Mouse (Mus musculus) midbrain, embryonic 14.5 days (tissue): Measurements from ENCODE around the gene Olfr654. TPM values are rescaled to one million over a fixed set of nuclear protein-coding genes. Genes with fewer than 3 reads are reported as not detected.

Source experiments
- ATAC-seq: fragments of 200-750 bp; cut with Nextera tagmentation; 2 replicates; pipeline ENCODE4 v1.8.0; 2017; ENCODE audit warnings: moderate number of reproducible peaks, moderate library complexity; ENCODE audit not compliant: low FRiP score, low TSS enrichment
- DNase-seq: peaks from one replicate; pipeline ENCODE4 v3.0.0-alpha.2; 2015
- H3K27ac ChIP-seq: fragments of 300-500 bp; sonication (generic); replicated peaks from 2 replicates; pipeline ENCODE4 v1.5.1; 2014; ENCODE audit warnings: mild to moderate bottlenecking, low read depth, low read length, moderate library complexity
- H3K27me3 ChIP-seq: fragments of 300-500 bp; sonication (generic); 2 replicates; pipeline ENCODE4 v1.6.1; 2014; ENCODE audit warnings: low read length, control low read depth, mixed read lengths; ENCODE audit not compliant: control insufficient read depth, insufficient read depth
- H3K36me3 ChIP-seq: fragments of 300-500 bp; sonication (generic); 2 replicates; pipeline ENCODE4 v1.6.1; 2014; ENCODE audit warnings: low read length, control low read depth; ENCODE audit not compliant: control insufficient read depth, insufficient read depth
- H3K4me1 ChIP-seq: fragments of 300-500 bp; sonication (generic); 2 replicates; pipeline ENCODE4 v1.6.1; 2014; ENCODE audit warnings: mild to moderate bottlenecking, antibody characterized with exemption, low read length, control low read depth; ENCODE audit not compliant: control insufficient read depth, insufficient read depth
- H3K4me2 ChIP-seq: fragments of 300-500 bp; sonication (generic); 2 replicates; pipeline ENCODE4 v1.6.1; 2014; ENCODE audit warnings: mild to moderate bottlenecking, low read length, moderate library complexity
- H3K4me3 ChIP-seq: fragments of 300-500 bp; sonication (generic); replicated peaks from 2 replicates; pipeline ENCODE4 v1.5.1; 2014; ENCODE audit warnings: low read depth, low read length
- H3K9ac ChIP-seq: fragments of 300-500 bp; sonication (generic); replicated peaks from 2 replicates; pipeline ENCODE4 v1.6.1; 2014; ENCODE audit warnings: mild to moderate bottlenecking, low read length, moderate library complexity
- H3K9me3 ChIP-seq: fragments of 300-500 bp; sonication (generic); 2 replicates; pipeline ENCODE4 v1.6.1; 2016; ENCODE audit warnings: low read length, control low read depth, mixed read lengths; ENCODE audit not compliant: control insufficient read depth
- WGBS: fragments of 180-500 bp; shearing (Covaris S2); extraction: QIAGEN DNeasy Blood & Tissue Kit; methylation state at CpG from one replicate; pipeline ENCODE4 v1.1.7; 2014; 5-methylcytosine and 5-hydroxymethylcytosine counted together
- polyA plus RNA-seq: library from polyadenylated mRNA; unstranded; fragments of >200 nt; fragmentation: Nextera tagmentation; extraction: Ambion mirVana; gene quantifications from 2 replicates; pipeline ENCODE4 v1.2.1, GENCODE M21; 2014

The Olfr654 gene
- polyA plus RNA-seq, 1 experiment from 2014 or later: not detected

GRCm38 (mm10) chr7:104603173-104603572 is 16.3 kb downstream of the Olfr654 start:
- Histone ChIP-seq H3K4me3 (no peak overlapping the region), H3K27ac (no peak overlapping the region), H3K4me1 (no peaks in the 10 kb centered on the region), H3K36me3 (no peaks in the 10 kb centered on the region), H3K4me2 (no peak overlapping the region), H3K9me3 (no peaks in the 10 kb centered on the region; the same call in 1 of the 2 replicates), H3K9ac (no peak overlapping the region), H3K27me3 (no peaks in the 10 kb centered on the region)
- DNase-seq (no peak), ATAC-seq (no peak)
- WGBS: 7% methylated on average over 3 of the region's 3 CpGs

- Histone ChIP-seq H3K36me3 (no peaks in the 10 kb centered on the region), H3K27ac (no peak overlapping the region), H3K27me3 (no peaks in the 10 kb centered on the region), H3K9ac (no peak overlapping the region), H3K4me2 (no peak overlapping the region), H3K4me3 (no peak overlapping the region), H3K9me3 (no peaks in the 10 kb centered on the region; the same call in 1 of the 2 replicates), H3K4me1 (no peaks in the 10 kb centered on the region)
- DNase-seq (no peak), ATAC-seq (no peak)
Observed at GRCm38 (mm10) chr7:104604727-104605126, 17.9 kb downstream of the Olfr654 start.

- 74% methylated on average over 4 of the region's 4 CpGs for WGBS
- Histone ChIP-seq H3K9me3 (no peaks in the 10 kb centered on the region), H3K4me1 (no peaks in the 10 kb centered on the region), H3K27ac (no peak within 1 kb of the TSS), H3K4me2 (no peak within 1 kb of the TSS), H3K9ac (no peak within 1 kb of the TSS), H3K27me3 (no peaks in the 10 kb centered on the region), H3K4me3 (no peak within 1 kb of the TSS), H3K36me3 (no peaks in the 10 kb centered on the region)
- ATAC-seq (no peak), DNase-seq (no peak)
Observed at GRCm38 (mm10) chr7:104613655-104614054, 26.8 kb downstream of the Olfr654 start, which contains the start of gene Olfr656. Gene Olfr656 (plus strand): TSS chr7:104613955.

- no peak for ATAC-seq
- H3K4me3 ChIP-seq: no peak within 1 kb of the TSS
Observed at GRCm38 (mm10) chr7:104624494-104624893, 37.7 kb downstream of the Olfr654 start, which contains the start of gene Olfr657. Gene Olfr657 (plus strand): TSS chr7:104624794.

More at GRCm38 (mm10) chr7:104624494-104624893, 37.7 kb downstream of the Olfr654 start, which contains the start of gene Olfr657:
- Histone ChIP-seq H3K9me3 (no peaks in the 10 kb centered on the region), H3K27ac (no peak within 1 kb of the TSS), H3K27me3 (no peaks in the 10 kb centered on the region), H3K4me2 (no peak within 1 kb of the TSS), H3K36me3 (no peaks in the 10 kb centered on the region), H3K9ac (no peak within 1 kb of the TSS), H3K4me1 (no peaks in the 10 kb centered on the region)
- no peak for DNase-seq

Other genes starting within 250 kb of the Olfr654 start
- gene Trim12c, start 233.7 kb upstream of the Olfr654 start, polyA plus RNA-seq: 1.0 and 1.4 TPM in 2 replicates
- 0.07 TPM in 1 of 2 replicates, not detected in the other for gene Trim30b, start 217.1 kb upstream of the Olfr654 start, polyA plus RNA-seq
- 0.32 TPM in 1 of 2 replicates, not detected in the other for gene Trim30c, start 186.2 kb upstream of the Olfr654 start, polyA plus RNA-seq
- gene Trim30a, start 121.8 kb upstream of the Olfr654 start, polyA plus RNA-seq: 0.18 and 2.0 TPM in 2 replicates
- 0.19 and 0.66 TPM in 2 replicates for gene Trim30d, start 79.2 kb upstream of the Olfr654 start, polyA plus RNA-seq
- not detected in 2 replicates for gene Olfr651, start 36.9 kb upstream of the Olfr654 start, polyA plus RNA-seq
- gene Olfr652, start 26.1 kb upstream of the Olfr654 start, polyA plus RNA-seq: not detected in 2 replicates
- not detected in 2 replicates for gene Olfr653, start 9.7 kb upstream of the Olfr654 start, polyA plus RNA-seq
- not detected in 2 replicates for gene Olfr655, start 14.8 kb downstream of the Olfr654 start, polyA plus RNA-seq
- gene Olfr656, start 26.9 kb downstream of the Olfr654 start, polyA plus RNA-seq: not detected in 2 replicates
- not detected in 2 replicates for gene Olfr657, start 37.8 kb downstream of the Olfr654 start, polyA plus RNA-seq
- gene Olfr658, start 60.3 kb downstream of the Olfr654 start, polyA plus RNA-seq: 0.21 and 0.24 TPM in 2 replicates
- not detected in 2 replicates for gene Olfr659, start 79.7 kb downstream of the Olfr654 start, polyA plus RNA-seq
- gene Olfr661, start 99.5 kb downstream of the Olfr654 start, polyA plus RNA-seq: not detected in 2 replicates
- not detected in 2 replicates for gene Usp17le, start 190.4 kb downstream of the Olfr654 start, polyA plus RNA-seq